Mouse (Mus musculus) cerebellum, postnatal 36 days (tissue): ENCODE results near the gene Sel1l.

Experiments
- DNase-seq, 2 experiments: peaks; one replicate each; pipeline ENCODE4 v3.0.0; 2021 to 2022; ENCODE audit warnings: mixed read lengths in 2 of 2

The Sel1l gene

DNA sequence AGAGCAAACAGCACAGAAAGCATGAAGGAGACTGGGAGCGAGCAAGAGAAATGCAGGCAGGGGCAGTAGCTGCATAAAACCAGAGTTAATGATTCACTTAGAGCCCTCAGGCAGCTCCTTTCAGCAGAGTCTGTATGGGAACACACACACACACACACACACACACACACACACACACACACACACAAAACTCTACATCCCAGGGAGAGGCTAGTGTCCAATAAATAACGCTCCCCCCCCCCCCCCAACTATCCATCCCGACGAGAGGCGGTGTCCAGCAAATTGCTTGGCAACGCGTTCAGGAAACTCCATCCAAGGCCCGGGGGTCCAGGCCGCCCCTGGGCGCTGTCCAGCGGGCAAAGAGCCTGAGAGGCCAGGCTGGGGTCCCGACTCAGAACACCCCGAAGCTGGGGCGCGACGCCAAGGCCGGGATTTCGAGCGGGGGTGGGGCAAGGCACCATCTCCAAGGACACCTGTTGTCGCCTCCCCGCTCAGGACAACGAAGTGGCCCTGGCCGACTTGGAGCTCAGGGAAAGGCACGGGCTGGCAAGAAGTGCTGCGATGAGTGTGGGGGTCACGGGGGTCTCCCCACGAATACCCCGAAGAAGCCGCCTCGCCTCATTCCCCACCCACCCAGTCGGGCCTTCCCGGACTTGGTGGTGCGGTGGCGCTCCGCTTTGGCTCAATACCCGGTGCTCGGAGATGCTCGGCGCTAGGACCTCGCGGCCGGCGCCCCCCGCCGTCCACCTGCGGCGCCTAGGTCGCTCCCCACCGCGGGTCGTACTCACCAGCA lies 70.5 kb downstream of the Sel1l start:
- peak in 1 of 2 experiments; percentile 39 for DNase-seq

DNA sequence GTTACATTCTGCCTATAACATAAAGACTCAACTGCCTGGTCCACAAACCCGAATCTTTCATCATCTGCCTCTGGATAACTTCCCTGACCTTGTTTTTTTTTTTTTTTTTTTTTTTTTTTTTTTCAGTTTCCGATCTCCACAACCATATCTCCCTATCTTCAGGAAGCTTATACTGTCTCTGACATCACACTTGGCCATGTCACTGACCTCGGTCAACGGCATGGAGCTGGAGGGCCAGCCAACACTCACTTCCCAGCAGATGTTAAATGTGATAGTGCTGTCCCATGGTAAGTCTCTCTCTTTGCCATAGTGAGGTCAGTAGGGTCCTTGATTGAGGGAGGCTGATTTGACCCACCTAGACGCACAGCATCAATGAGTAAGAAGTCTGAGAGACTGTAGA lies 72.6 kb downstream of the Sel1l start:
- no peak for DNase-seq

DNA sequence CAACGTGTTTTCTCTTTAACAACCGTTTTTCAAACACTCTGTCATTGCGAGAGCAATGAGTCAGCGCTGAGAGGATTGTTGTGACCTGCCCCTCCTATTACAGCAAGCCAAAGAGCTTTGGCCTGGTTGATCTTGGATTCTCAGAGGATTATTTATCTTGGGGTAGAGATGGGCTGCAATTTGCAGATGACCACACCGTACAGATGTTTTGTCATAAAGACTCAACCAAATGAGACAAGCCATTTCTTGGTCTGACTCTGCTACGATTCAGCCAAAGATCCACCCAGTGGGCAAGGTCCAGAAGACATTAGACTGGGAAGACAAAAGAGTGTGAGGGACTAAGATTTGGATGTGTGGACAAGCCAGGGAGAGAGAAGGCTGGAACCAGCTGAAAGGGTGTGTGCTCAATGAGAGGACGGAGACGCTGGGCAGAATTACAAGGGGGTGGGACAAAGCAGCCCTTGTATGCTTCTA lies 74.1 kb downstream of the Sel1l start:
- DNase-seq, result no peak

DNA sequence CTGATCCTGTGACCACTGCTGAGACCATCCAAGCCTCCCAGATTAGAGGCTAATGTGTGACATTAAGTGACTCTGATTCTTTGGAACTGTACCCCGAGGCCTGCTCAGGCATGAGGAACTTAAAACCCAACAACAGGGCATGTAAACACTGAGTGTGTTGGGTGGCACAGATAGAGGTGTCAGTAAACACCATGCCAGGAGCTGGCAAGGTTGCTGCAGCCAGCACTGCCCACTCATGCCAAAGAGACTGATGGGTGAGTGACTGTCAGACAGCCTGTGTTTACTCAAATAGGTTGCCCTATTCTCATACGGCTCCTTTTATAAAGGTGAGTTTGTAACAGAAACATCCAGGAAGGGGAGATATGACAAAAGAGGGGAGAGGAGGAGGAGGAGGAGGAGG lies 80.1 kb downstream of the Sel1l start:
- no peak for DNase-seq

DNA sequence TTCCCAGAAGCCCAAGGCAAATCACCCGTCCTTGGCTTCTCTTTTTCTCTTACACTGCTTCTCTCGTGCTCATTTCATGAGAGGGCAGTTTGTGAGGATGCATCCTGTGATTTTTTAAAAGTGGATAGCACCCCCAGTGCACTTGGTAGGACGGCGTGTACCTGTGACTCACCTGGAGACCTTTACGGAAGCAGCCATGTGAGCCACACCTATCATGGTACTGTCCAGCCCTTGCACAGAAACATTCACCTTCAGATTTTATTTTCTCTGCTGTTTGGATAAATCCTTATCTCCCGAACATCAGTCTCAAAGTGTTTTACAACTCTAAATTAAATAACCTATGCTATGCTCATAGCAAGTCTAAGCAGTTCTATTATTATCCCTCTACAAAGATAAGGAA lies 80.8 kb downstream of the Sel1l start:
- DNase-seq, result no peak

DNA sequence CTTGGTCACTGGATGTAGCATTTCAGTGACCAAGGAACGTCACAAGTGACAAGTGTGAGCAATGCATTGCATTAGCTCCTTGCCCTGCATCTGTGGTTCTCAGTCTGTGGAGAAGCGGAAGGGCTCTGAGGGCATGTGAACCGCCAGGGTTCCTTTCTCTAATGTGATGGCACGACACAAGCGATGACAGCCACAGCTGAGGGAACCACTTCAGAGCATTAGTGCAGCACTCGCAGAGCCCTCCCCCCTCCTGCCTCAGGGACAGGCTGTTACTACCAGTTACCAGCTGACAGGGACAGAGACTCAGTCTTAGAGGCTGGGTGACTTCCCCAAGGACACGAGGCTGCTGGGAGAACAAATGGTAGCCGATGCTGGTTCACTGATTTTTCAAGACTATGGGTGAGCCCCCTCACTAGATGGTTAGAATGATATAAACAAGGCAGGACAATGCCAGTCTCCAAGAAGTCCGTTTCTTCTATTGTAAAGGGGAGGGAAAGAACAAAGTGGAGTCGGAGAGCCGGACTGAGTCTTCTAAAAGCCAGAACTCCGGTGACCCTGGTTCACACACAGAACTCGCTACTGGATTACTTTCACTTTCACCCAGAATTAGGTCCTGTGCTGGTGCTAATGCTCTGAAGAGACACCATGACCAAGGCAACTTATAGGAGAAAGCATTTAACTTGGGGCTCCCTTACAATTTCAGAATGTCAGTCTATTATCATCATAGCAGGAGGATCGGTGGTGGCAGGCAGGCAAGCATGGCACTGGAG lies 82.4 kb downstream of the Sel1l start:
- DNase-seq, result peak in 1 of 2 experiments; percentile 17

DNA sequence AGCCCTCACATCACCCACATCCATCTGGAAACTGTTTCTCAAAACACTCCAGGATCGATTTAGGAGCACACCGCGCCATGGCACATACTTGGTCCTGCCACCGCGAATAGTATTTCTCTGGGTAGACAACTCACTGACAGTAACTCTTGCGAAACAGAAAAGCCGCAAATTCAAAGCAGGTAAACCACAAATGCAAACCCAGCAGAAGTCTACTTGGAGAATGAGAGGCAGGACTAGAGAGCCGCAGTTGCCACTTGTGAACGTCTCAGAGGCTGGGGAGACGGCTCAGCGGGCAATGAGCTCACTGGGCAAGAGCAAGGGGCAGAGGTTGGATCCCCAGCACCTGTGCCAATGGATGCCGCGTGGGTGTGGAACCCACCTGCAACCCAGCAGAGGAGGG lies 83.5 kb downstream of the Sel1l start:
- DNase-seq, result no peak

DNA sequence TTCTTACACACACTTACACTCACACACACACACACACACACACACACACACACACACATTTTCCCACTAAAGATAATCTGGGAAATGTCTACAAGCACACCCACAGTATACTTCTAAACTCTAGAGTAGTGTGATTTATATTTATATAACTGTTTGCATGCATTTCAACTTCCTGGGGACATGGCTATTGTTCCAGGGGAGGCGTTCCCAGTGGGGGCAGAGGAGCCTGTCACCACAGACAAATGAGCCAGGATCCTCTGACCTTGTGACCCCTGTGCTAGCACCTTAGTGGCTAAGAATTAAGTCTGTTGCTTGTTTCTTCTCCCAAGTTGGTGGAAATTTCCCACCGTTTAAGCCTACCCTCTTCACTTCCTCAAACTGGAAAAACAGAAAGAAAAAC lies 83.9 kb downstream of the Sel1l start:
- DNase-seq, result no peak

DNA sequence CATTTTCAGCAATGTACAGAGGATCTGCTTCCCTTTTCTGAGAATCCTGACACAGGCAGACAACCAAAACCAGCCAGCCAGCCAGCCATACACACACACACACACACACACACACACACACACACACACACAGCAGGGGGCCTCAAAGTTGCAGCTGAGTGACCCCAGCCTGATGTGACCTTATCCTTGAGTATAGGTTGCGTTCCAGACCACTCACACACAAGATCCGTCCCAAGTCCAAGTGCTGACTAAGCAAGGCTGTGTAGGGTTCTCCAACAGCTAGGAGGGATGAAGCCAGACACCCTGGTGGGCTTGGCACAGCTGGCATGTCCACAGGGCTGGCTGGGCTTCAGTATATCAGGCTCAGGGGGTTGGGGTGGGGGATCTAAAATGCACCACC lies 84.5 kb downstream of the Sel1l start:
- DNase-seq, result no peak

DNA sequence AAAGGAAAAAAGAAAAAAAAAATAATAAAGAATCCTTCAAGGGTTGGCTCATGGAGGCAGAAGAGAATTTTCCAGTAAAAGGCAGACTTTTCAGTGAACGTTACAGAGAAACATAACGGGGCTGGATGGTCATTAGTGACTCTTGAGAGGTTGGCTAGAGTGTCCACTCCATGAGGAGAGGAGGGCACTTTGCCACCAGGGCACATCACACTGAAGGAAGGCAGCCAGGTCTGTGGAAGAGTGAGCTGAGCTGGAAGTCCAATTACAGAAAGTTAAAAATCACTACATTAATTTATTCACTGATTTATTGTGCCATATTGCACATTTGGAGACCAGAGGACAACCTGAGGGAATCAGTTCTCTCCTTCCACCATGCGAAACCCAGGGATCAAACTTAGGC lies 89.1 kb downstream of the Sel1l start:
- DNase-seq, result no peak

DNA sequence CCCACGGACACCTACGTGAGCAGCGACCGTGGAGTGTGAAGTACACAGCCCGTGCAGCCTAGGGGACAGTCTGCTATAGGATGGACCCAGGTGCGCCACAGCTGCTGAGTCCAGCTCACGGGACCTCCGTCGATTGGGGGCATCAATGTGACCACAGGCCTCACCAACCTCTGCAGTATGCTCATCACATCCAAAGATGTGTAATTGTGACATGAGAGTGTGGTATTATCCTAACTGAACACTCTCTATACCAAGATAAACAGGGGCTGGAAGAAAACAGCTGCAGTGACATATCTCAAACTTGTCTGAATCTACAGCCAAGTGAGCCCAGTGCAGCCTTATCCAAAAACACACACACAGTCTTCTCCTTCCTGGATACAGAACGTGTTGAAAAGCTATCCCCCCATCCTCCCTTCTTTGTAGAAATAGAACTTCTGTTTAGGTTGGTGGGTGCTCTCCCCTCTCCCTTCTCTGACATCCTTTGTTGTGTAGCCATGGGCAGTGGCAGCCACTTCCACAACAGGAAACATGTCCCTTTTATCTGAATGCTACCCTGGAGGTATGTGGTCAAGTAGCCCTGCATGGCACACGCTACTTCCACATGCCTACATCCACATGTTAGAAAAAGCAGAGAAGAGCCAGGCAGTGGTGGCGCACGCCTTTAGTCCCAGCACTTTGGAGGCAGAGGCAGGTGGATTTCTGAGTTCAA lies 90.9 kb downstream of the Sel1l start:
- DNase-seq, result no peak

DNA sequence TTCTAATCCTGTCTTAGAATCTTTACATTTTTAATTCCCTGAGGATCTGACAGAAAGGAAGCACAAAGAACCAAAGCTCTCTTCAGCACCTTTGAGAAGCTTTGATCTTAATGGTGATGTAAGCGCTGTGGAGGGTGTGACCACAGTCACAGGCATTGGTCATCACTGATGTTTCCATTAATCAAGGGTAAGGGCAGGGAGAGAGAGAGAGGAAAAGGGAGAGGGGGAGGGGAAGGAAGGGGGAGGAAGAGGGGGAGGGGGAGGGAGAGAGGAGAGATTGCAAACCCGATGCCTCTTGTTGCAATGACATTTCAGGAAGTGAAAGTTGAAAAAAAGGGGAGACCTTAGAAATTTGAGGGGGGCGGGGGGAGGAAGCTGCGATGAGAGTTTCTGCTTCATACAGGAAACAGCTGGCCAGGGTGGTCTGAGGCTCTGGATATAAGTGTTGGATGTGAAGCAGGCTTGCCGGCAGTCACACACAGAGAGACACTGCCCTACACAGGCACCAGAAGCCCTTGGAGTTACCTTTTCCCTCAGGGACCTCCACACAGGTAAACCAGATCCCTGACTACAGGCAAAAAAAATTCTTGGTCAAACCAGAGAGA lies 92.3 kb downstream of the Sel1l start:
- DNase-seq, result no peak
